Mouse (Mus musculus) heart, postnatal 0 days (tissue): Measurements from ENCODE around the gene Olfr545.

Experiments used
- CTCF ChIP-seq: IDR thresholded peaks from 2 replicates; pipeline ENCODE4 v1.5.1; 2016; ENCODE audit warnings: antibody characterized with exemption, control low read depth, low read depth
- EP300 ChIP-seq: IDR thresholded peaks from 2 replicates; pipeline ENCODE4 v1.6.1; 2016; ENCODE audit warnings: antibody characterized with exemption, low read depth

- TF ChIP-seq CTCF, result no peak
- no peak for TF ChIP-seq EP300
Measured at GRCm38 (mm10) chr7:102483665-102484064, 15.7 kb downstream of the Olfr545 start.
